Mouse (Mus musculus) hindlimb bud, embryonic 11.5 days (tissue): ENCODE data around the gene Olfr998.
"Not testable (repeated sequence)": the region's sequence is repeated elsewhere in the genome, so short reads cannot be mapped to it uniquely, and the experiment has no call there.

ENCODE experiments used
- DNase-seq: peaks from one replicate; pipeline ENCODE4 v3.0.0-alpha.2; 2012; ENCODE audit warnings: low read depth, low spot score; ENCODE audit errors: extremely low spot score

Olfr998 gene

DNA sequence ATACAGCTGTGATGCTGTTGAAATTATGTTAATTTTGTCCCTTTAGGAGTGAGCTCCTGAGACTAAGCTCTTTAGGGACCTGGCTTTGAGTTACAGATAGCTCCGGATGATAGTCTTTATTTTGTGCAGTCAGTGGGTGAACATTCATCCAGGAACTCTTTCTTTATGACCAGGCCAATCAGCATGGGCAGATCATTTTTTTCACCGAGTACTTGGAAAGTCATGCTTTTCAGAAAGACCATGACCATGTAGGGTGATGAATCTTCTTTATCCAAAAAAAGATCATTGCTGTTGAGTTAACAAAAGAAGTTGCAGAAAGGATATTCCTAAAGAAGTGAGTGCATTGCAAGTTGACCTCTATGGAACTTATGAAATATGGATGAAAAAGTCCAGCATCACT, at the start of gene Olfr998:
TSS of gene Olfr998 (plus strand) at position 301 of the 400 bp plus-strand sequence.
- DNase-seq = not testable (repeated sequence)

DNA sequence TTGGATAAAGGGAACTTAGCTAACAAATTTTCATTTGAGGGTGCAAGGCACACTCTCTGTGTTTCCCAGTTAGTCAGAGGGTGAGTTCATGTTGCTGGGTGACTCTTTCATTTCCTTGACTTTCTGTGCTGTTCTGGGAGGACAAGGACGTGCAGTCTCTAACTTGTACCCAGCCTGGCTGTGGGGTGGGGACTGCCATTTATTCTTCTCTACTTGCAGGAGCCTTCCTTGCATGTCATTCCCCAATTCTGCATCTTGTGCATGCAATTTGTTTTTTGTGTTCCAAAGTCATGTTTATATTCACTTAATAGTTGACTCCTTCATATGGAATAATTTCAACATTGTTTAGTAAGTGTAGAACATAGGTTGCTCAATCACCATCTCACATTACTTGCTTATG, 33.9 kb upstream of the Olfr998 start:
- DNase-seq = no peak

DNA sequence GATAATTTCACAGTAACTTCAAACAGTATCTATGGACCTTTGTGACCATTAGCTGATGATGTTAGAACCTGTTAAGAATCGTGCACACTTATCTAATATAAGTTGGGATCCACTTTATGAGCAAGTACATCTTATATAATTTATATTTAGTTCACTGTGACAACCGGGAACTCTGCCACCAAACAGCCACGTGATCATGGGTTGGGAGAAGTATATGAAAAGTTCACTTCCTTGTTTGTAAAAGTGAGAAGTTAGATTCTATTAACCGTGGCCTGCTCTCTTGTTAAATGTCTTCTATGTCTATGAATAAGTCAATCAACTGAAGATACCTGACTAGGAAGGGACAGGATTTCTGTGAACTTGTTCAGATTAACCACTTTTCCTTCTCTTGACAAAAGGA, 28.5 kb upstream of the Olfr998 start:
- DNase-seq = no peak

DNA sequence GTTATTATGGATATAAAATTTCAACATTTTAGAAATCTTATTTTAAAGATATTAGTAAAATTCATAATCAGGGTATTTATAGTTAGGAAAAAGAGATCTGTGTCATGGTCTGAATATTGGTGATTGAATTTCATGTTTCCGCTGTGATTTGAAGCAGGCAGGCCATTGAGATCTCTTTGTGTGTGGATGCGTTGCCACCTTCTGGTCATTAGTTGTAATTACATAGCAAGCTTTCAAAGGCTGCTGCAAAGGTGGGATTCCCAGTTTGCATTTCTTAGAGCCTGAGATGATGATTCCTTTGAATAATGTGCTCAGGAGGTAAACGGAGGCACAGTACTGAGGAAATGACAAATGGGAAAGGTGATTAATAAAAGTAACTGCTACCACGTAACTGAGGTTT, 27.6 kb upstream of the Olfr998 start:
- DNase-seq = no peak

DNA sequence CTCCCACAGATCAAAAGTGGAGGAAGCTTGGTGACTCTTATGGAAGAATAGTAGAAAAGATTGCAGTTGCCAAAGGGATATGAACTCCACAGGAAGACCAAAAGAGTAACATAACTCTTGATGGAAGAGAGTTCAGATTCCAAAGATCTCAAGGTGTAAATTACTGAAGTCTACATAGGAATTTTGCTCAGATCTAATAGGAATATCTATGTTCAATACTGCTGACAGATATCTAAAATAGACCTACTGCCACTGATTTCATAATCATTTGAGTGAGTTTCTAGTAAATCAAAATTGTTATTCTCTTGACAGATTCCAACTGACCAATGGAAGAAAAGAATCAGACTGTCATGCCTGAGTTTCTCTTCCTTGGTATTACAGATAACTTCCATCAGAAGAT, 9.8 kb upstream of the Olfr998 start, which contains the start of gene Olfr996:
TSS of gene Olfr996 (plus strand) at position 301 of the 400 bp plus-strand sequence.
- no peak for DNase-seq

DNA sequence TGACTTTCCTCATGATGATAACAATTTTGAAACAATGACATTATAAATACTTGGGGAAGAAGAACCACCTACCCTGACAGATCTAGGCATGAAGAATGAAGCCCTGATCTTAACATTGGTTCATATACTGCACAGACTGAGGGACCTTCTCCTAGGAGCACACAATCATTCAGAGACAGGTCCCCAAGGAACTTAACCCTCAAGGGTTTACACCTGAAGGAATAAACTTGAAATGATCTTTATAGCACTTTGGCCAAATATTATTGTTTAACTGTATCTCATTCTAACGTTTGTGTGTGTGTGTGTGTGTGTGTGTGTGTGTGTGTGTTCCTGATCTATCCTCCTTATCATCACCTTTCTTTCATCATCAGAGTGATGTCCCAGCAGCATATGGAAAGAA, 23.1 kb downstream of the Olfr998 start, which contains the start of gene Olfr1000:
TSS of gene Olfr1000 (minus strand) at position 101 of the 400 bp plus-strand sequence.
- no peak for DNase-seq
